Mouse (Mus musculus) left cerebral cortex, postnatal 14 days (tissue): ENCODE results near the gene Nanp. TPM values are rescaled to one million over a fixed set of nuclear protein-coding genes. Genes with fewer than 3 reads are reported as not detected.
A peak's percentile ranks its signal among the peaks of the same experiment; 100 is the strongest.

Experiments
- DNase-seq, 2 experiments: peaks; one replicate each; pipeline ENCODE4 v3.0.0; 2021 to 2022; ENCODE audit warnings: low spot score in 2 of 2, mixed read lengths in 1 of 2
- intact Hi-C: fragments of 180-260 bp; cut with DNase I; formaldehyde crosslinking; loops from one replicate; pipeline ENCODE4 v1.15.1; 2025
- long read RNA-seq, 2 experiments: library from polyadenylated mRNA; stranded (forward); transcript quantifications; one replicate each; pipeline ENCODE4 v2.0.0; 2021
- total RNA-seq, 2 experiments: library from RNA; stranded (reverse); gene quantifications; 2 replicates each; pipeline ENCODE4 v1.2.3; 2021

Nanp gene
- total RNA-seq: 10 to 100 TPM; 29.6 to 30.5 TPM
- long read RNA-seq, experiment 1, transcript Nanp-201 (2 exons, 1,394 nt): major isoform, 41 of 42 reads
- long read RNA-seq, experiment 1, partial matches to known transcripts: 1 of 42 reads
- long read RNA-seq, experiment 1, other reads (novel, unspliced or antisense): 0 of 42 reads
- long read RNA-seq, experiment 2, transcript Nanp-201 (2 exons, 1,394 nt): major isoform, 31 of 32 reads
- long read RNA-seq, experiment 2, partial matches to known transcripts: 1 of 32 reads
- long read RNA-seq, experiment 2, other reads (novel, unspliced or antisense): 0 of 32 reads

DNA sequence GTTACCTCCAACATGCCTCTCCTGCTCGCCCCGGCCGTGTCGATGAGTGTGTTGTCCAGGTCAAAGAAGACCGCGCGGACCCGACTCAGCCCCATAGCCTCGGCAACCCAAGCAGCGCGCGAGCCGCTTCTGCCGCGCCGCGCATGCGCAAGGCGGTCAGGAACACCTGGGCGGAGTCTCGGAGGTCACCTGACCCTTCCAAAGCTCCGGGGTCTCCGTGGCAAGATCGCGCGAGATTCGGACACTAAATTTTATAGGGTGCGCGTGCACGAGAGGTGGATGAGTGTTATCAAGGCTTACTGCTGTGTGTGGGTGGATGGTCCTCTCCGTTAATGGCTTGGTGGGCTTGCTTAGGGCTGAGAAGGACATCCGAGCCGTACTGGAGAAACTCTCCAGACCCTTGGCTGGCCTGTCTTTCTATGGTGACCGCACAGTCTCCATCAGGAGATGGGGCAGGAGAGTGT, at the start of gene Nanp, which contains the start of gene Ninl:
Gene Nanp, minus strand, starts transcription at position 167 of the 464 bp plus-strand sequence.
Gene Ninl, minus strand, starts transcription at position 151 of the 464 bp plus-strand sequence.
- intact Hi-C loops: no loop called here
- DNase-seq: peak; percentile 93 to 96

DNA sequence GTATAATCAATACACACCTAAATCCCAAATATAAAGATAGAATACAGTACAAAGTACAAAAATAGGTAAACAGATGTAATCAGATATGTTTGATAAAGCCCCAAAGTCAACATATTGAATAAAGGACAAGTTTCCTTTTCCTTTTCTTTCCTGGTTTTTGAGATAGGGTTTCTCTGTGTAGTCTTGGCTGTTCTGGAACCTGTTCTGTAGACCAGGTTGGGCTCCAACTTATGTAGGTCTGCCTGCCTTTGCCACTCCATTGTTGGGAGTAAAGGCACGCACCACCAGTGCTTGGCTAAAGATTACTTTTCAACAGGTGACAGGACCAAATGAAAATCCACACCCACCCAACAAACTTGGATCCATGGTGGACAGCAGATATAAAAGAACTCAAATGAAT, 17.4 kb upstream of the Nanp start:
- intact Hi-C loops: no loop called here
- no peak for DNase-seq

DNA sequence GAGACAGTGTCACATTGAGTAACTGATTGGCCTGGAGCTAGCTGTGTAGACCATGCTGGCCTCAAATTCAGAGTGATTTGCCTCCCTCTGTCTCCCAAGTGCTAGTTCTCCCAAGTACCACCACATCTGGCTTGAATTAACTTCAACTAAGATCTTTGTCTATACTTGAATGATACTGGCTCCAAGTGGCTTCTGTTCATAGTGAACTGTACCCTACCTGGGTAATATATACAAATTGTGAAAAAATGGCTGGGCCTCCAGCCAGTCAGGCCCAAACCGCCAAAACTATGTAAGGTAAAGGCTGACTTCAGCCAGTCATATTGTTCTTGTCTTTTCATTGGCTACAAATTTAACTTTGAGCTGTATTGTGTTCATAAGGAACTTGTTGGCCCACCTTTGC, 1.2 kb upstream of the Nanp start:
- intact Hi-C loops: no loop called here
- no peak for DNase-seq

DNA sequence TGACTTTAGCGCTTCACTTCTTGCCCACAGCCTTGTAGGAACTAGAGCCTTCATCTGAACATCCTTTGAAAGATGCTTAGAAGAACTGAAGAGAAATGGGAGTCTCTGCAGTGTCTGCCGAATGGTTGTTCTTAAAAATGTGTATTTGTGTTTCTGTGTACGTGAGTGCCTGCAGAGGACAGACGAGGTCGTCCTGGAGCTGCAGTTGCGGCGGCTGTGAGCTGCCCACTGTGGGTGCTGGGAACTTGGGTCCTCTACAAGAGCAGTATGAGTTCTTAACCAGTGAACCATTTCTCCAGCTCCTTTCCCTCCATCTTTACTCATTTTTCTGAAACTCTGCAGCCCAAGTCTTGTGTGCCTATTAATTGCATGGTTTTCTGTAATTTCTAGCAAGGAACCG, 528 bp upstream of the Nanp start:
- intact Hi-C loops: no loop called here
- peak in 1 of 2 experiments; percentile 15 for DNase-seq

DNA sequence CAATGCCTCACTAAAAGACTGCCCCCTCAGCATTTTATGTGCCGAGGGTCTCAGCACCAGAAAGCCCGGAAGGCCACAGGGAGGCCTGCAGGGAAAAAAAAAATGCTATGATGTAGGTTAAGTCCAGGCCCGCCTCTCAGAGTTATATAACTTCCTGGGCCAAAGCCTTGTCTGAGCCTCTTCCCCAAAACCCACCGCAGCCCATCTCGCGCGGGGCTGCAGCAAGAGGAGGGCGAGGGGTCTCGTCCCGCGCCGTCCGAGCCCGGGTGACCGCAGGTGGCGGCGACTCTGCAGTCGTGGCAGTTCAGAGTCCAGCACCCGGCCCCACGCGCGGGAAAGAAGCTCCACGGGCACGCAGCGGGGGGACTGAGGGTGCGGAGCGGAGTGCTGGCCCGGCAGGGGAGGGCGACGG, 381 bp downstream of the Nanp start:
- DNase-seq: peak in 1 of 2 experiments; percentile 26

DNA sequence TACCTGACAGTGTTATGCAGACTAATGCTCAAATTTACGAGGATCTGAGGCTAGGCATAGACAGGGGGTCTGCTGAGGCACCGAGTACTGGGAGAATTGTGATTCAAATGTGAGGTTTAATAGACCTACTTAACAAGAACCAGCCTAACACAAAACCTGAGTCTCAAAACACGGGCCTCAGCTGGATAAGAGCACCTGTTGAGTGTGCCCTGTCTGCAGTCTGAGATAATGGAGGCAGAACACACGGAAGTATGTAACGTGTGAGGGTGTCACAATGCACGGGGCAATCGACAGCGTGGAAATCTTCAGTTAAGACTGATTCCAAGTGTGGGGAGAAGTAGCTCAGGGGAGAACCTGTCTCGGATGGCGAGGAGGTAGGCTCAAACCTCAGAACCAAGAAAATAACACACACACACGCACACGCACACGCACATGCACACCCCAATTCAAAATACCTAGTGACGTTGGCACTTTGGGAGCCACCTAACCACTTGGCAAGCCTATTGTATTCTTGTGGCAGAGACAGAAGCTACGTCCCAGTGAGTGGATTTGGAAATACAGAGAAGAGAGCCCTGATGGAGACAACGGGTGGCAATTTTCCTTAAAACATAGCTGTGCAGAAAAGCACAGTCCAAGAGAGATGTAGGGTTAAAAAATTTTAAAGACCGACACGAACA, 1.2 kb downstream of the Nanp start:
- DNase-seq: peak in 1 of 2 experiments; percentile 15

More for the DNA sequence above, 381 bp downstream of the Nanp start:
- intact Hi-C loops: no loop called here

DNA sequence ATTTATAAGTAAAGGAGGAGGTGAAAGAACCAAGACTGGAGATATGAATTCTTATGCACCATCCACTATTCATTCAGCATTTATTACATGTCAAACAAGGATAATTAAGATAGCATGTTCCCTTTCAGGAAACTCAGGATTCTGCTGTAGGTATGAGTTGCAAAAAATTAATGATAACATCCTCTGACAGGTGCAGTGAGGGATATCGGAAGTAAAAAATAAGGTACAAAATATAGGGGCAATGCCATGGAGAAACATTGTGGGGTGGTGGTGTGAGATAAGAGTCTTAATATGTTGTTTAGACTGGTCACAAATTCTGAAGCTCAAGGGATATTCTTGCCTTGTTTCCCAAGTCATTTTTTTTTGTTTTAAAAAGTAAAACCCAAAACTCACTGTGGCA, 1.9 kb downstream of the Nanp start:
- intact Hi-C loops: no loop called here
- no peak for DNase-seq

More for the DNA sequence above, 1.2 kb downstream of the Nanp start:
- intact Hi-C loops: no loop called here

DNA sequence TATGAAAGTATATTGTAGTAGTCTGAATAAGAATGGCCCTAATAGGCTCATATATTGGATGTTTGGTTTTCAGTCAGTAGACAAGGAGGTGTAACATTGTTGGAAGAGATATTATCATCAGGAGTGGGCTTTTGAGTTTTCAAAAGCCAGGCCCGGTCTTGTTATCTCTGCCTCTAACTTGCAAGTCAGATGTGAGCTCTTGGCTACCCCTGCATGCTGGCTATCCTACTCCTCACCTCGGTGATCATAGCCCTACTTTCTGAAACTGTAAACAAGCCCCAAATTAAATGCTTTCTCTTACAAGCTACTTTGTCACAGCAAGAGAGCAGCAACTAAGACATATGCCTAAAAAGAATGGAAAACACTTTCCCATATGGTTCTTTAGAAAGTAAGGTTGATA, 2.5 kb downstream of the Nanp start:
- DNase-seq: no peak
- intact Hi-C loops: no loop called here

DNA sequence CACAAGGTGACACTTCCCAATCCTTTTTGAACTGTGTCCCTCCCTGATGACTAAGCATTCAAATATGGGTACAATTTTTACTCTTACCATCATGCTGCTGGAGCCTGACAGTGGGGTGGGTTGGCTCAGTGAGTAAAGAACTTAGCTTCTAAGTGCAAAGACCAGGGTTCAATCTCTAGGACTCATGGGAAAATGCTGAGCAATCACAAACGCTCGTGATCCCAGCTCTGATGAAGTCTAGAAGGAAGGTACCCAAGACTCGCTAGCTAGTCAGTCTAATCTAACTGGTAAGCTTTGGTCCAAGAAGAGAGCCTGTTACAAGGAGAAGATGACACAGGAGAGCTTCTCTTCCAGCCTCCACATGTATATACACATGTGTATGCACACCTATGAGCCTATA, 4.8 kb downstream of the Nanp start:
- DNase-seq: no peak
- intact Hi-C loops: no loop called here

DNA sequence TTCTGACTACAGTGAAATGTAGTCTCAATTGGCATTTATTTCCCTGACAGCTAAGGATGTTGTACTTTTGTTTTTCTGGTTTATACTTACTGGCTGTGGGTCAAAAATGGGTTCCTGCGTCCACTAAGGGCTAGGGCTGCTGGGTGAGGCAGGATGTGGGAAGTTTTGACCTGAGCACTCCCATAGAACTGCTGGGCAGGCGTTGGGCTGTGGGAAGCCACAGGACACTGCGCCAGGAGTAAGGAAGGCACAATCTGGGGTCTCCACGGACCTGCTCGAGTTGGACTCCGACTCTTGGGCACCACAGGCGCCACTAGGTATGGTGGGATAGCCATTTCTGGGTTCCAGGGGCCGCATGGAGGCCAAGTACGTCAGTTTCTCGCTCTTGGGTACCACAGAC, 18.0 kb downstream of the Nanp start:
- no peak for DNase-seq
- intact Hi-C loops: no loop called here

DNA sequence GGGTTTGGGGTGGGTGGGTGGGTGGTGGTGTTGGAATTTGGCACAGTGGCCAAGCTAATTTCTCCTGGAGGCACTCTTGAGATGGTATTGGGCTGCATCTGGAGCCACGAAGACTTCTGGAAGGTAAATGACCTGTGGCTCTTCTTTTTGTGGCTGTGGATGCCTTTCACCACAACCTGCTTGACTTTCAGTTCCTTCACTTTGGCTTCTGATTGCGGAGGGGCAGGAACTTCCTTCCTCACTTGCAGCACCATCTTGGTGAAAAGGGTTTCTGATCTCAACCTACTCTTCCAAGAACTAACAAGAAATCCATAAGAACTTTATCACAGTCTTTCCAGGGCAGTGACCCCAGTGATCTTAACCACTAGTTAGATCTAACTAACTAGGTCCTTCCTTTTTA, 23.9 kb downstream of the Nanp start:
- intact Hi-C loops: no loop called here
- no peak for DNase-seq

DNA sequence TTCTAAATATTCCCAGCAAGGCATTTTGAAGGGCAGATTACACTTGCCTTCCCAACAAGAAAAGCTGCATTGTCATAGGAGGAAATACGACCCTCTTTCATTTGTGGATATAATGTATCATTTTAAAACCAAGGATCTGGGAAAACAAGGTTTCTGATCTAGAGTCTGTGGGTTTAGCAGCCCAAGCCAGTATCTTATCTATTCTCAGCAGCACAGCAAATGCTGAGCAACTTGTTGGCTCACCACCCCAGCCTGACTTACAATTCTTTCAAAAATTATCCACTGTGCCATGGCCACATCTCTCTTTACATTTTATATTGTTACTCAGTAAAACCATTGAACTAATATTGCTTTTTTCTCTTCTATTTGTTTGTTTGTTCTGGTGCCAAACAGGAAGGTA, 27.9 kb downstream of the Nanp start:
- intact Hi-C loops: no loop called here

DNA sequence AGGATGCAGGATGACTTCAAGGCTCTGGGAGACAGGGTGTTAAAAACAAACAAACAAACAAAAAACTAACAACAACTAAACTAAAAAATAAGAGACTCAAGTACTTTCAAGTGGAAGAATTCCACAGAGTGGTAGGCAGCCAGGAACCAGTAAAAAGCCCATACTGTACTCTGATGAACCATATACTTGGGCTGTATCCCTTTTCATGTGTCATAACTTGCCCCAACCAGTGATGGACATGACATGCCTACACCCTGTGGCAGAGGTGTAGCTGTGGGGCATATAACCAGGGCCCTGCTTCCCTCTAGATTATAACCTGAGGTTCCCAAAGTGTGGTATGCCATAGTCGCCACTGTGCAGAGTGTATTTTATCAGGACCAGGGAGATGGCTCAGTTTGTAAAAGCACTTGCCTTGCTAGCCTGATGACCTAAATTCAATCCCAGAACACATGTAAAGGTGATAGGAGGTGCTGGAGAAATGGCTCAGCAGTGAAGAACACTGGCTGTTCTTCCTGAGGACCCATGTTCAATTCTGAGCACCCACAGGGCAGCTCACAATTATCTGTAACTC, 29.6 kb downstream of the Nanp start:
- no peak for DNase-seq
- intact Hi-C loops: loop anchor here (10.0 kb wide), 1 partner anchor 405 kb away; the partner anchor contains the start of gene Apmap

More for the DNA sequence above, 27.9 kb downstream of the Nanp start:
- no peak for DNase-seq

DNA sequence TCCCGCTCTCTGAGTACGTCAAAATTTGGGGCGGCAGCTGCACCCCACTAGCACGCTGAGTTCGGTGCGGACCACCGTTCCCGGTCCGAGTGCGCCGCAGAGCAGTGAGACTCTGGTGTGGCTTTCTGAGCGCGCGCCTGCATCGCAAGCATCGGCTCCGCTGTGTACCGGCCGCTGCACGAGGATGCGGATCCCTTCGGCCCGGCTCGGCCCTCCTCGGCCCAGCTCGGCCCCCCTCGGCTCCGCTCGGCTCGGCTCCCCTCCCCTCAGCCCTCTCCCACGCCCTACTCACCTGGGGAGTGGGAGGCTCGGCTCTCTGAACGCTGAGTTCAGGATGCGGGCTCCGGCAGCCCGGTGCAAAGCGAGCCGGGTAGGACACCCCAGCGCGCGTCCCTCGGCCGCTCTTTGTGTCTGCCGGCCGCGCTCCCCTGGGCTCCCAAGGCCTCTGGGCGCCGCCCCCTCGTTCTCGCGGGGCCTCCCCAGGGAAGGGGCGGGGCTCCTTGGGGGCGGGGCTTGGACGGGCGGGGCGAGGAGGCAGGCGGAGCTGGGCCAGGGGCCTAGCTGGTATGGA, 30.2 kb downstream of the Nanp start:
- intact Hi-C loops: loop anchor here (10.0 kb wide), 1 partner anchor 404 kb away; the partner anchor contains the start of gene Apmap
- DNase-seq: peak; percentile 67 to 79

DNA sequence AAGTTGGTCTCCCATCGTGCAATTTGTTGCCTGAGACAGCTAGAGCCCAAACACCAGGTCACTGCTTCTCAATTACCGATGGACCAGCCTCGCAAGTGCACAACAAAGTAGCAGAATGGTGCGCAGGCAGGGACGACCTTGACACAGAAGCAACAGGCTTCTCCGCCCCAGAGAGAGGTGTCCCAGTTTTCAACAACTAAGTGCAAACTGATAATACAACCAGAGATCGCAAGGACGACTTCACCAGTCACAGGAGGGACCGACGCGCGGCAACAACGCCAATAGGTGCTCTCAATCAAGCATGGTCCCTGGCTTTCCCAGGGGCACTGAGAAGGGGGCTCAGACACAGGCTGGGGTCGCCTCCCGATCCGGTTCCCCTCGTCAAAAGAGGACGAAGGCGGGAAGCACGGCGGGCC, 30.7 kb downstream of the Nanp start:
- intact Hi-C loops: loop anchor here (10.0 kb wide), 1 partner anchor 404 kb away; the partner anchor contains the start of gene Apmap
- no peak for DNase-seq

DNA sequence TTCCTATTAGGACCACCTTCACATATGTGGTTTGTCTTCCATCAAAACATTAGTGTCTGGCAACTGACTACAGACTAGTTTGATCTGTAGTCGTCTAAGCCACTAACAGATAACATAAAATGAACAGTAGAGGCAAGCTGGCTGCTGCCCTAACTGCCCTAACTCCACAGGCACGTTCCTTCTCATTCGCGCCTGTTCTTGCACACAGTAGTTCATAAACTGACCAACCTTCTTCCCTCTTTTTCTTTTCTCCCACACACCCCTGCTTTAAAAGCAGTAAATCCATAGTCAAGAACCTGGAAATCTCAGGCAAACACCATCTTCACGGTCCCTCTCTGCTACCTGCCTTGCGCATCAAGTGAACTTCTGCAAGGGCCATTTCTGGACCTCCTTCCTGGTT, 31.2 kb downstream of the Nanp start:
- DNase-seq: no peak
- intact Hi-C loops: loop anchor here (10.0 kb wide), 1 partner anchor 403 kb away; the partner anchor contains the start of gene Apmap

DNA sequence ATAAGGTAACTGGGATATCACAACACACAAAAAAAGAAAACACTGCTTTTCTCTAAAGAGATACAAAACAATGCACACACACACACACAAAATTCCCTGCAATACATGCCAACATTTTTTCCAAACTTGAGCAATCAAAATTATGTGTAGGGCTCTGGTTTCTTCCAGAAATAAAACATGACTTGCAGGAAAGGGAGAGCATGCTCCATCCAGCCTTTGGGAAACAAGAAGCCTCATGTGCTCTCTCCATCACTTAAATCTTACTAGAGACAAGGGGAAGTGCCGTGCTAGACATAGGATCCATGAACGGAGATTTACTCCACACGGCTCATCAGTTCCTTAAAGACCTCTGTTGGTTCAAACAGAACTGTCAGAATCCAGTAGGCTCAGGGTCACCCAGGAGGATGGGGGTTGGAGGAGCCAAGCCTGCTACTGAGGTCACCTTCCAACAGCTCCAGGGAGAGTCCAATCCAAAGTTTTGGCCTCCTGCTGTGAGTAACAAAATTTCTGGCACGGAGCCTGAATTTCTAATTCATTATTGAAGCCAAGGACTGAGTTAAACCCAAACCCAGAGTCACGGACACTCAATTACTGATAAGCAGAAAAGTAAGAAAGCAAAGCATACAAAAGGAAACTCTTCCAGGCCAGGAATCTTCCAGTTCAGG, 32.8 kb downstream of the Nanp start:
- intact Hi-C loops: loop anchor here (10.0 kb wide), 1 partner anchor 402 kb away; the partner anchor contains the start of gene Apmap
- no peak for DNase-seq

DNA sequence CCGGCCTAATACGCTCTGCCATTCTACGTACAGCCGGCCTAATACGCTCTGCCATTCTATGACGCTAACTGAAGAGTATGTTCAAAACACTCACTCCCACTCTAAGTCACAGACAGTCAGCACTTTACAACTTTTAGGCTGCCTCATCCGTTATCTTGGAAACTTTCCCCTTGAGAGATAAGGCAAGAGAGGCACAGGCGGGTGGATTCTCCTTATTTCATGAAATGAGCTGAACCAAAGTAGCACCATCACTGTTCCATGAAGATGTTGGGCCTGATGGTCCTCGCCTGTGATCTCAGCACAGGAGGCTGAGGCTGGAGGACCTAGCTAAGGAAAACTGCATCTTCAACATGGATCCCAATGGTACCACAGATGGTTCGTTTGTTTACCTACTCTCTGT, 34.8 kb downstream of the Nanp start:
- intact Hi-C loops: loop anchor here (5.0 to 10.0 kb wide), 4 partner anchors 82 to 400 kb away; partner anchors contain the start of gene Apmap
- no peak for DNase-seq

DNA sequence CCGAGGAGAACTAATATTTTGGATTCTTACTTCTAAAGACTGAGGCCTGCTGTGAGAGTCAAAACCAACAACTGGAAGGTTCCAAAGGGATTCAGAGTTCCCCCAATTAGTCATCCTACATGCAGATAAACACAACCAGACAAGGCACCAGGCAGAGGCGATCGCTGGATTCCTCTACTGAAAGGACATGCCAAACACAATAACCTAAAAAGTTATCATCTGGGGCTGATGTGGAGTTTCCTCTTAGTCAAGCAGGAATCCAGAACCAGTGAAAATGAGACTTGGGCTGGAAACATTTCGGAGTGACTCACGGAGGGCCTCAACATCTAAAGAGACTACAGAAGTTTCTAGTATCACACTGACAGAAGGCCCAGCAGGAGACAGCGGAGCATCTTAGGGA, 35.4 kb downstream of the Nanp start:
- no peak for DNase-seq
- intact Hi-C loops: loop anchor here (5.0 to 10.0 kb wide), 4 partner anchors 81 to 399 kb away; partner anchors contain the start of gene Apmap
